Mouse (Mus musculus) heart, embryonic 14.5 days (tissue): ENCODE data around the gene Cntn1. TPM values are rescaled to one million over a fixed set of nuclear protein-coding genes. Genes with fewer than 3 reads are reported as not detected.

Experiments used
- ATAC-seq: fragments of 200-750 bp; cut with Nextera tagmentation; 2 replicates; pipeline ENCODE4 v1.8.0; 2017; ENCODE audit warnings: low read depth, moderate TSS enrichment; ENCODE audit not compliant: insufficient number of reproducible peaks, insufficient read depth, low FRiP score
- H3K27ac ChIP-seq, 2 experiments: fragments of 200-500 bp in 1 of 2; fragments of 300-500 bp in 1 of 2; sonication (generic) in 1 of 2; replicated peaks in 1 of 2; 2 replicates each; pipeline ENCODE4 v1.5.1; 2012 to 2014; ENCODE audit warnings: low read depth in 2 of 2, low read length in 2 of 2, control low read depth in 1 of 2, mild to moderate bottlenecking in 1 of 2, mixed read lengths in 1 of 2; ENCODE audit not compliant: control insufficient read depth in 1 of 2, insufficient read depth in 1 of 2
- H3K27me3 ChIP-seq: fragments of 300-500 bp; sonication (generic); 2 replicates; pipeline ENCODE4 v1.6.1; 2014; ENCODE audit warnings: mild to moderate bottlenecking, low read length, control low read depth; ENCODE audit not compliant: control insufficient read depth, insufficient read depth
- H3K36me3 ChIP-seq: fragments of 300-500 bp; sonication (generic); 2 replicates; pipeline ENCODE4 v1.6.1; 2014; ENCODE audit warnings: mild to moderate bottlenecking, control low read depth, low read length, mixed read lengths; ENCODE audit not compliant: control insufficient read depth, insufficient read depth
- H3K4me1 ChIP-seq, 2 experiments: fragments of 200-500 bp in 1 of 2; fragments of 300-500 bp in 1 of 2; sonication (generic) in 1 of 2; 2 replicates each; pipeline ENCODE4 v1.6.1; 2012 to 2014; ENCODE audit warnings: low read length in 2 of 2, control low read depth in 1 of 2, mixed read lengths in 1 of 2; ENCODE audit not compliant: control insufficient read depth in 2 of 2, insufficient read depth in 2 of 2
- H3K4me2 ChIP-seq: fragments of 300-500 bp; sonication (generic); 2 replicates; pipeline ENCODE4 v1.6.1; 2014; ENCODE audit warnings: mild to moderate bottlenecking, low read length
- H3K4me3 ChIP-seq, 2 experiments: fragments of 200-500 bp in 1 of 2; fragments of 300-500 bp in 1 of 2; sonication (generic) in 1 of 2; 2 replicates each; pipeline ENCODE4 v1.5.1; 2012 to 2014; ENCODE audit warnings: low read length in 2 of 2, mild to moderate bottlenecking in 2 of 2, control low read depth in 1 of 2, low read depth in 1 of 2, moderate library complexity in 1 of 2; ENCODE audit not compliant: control insufficient read depth in 1 of 2, insufficient read depth in 1 of 2
- H3K9ac ChIP-seq: fragments of 300-500 bp; sonication (generic); 2 replicates; pipeline ENCODE4 v1.6.1; 2014; ENCODE audit warnings: mild to moderate bottlenecking, low read length
- H3K9me3 ChIP-seq: fragments of 300-500 bp; sonication (generic); 2 replicates; pipeline ENCODE4 v1.6.1; 2016; ENCODE audit warnings: low read length, control low read depth; ENCODE audit not compliant: control insufficient read depth
- WGBS: fragments of 180-500 bp; shearing (Covaris S2); extraction: QIAGEN DNeasy Blood & Tissue Kit; methylation state at CpG from one replicate; pipeline ENCODE4 v1.1.7; 2014; 5-methylcytosine and 5-hydroxymethylcytosine counted together
- polyA plus RNA-seq: library from polyadenylated mRNA; unstranded; fragments of >200 nt; fragmentation: Nextera tagmentation; extraction: Ambion mirVana; gene quantifications from 2 replicates; pipeline ENCODE4 v1.2.1, GENCODE M21; 2014

Gene Cntn1
- polyA plus RNA-seq, 1 experiment from 2014 or later = 0.39 TPM

- Histone ChIP-seq H3K36me3 (no peaks in the 10 kb centered on the region), H3K9me3 (no peaks in the 10 kb centered on the region), H3K4me1 (no peaks in the 10 kb centered on the region), H3K4me3 (no peak overlapping the region), H3K27me3 (no peaks in the 10 kb centered on the region), H3K4me2 (no peak overlapping the region), H3K27ac (no peak overlapping the region), H3K9ac (no peak overlapping the region)
- WGBS = 68% methylated on average over 9 of the region's 9 CpGs
- ATAC-seq = no peak
Measured at GRCm38 (mm10) chr15:92134254-92134653, 83.3 kb downstream of the Cntn1 start.

- Histone ChIP-seq H3K9ac (no peak overlapping the region), H3K9me3 (no peaks in the 10 kb centered on the region), H3K4me2 (no peak overlapping the region), H3K4me3 (no peak overlapping the region), H3K27ac (no peak overlapping the region), H3K4me1 (no peaks in the 10 kb centered on the region), H3K27me3 (no peaks in the 10 kb centered on the region), H3K36me3 (no peaks in the 10 kb centered on the region)
- no peak for ATAC-seq
- 83% methylated on average over 6 of the region's 6 CpGs for WGBS
Measured at GRCm38 (mm10) chr15:92137026-92137425, 86.1 kb downstream of the Cntn1 start.

DNA sequence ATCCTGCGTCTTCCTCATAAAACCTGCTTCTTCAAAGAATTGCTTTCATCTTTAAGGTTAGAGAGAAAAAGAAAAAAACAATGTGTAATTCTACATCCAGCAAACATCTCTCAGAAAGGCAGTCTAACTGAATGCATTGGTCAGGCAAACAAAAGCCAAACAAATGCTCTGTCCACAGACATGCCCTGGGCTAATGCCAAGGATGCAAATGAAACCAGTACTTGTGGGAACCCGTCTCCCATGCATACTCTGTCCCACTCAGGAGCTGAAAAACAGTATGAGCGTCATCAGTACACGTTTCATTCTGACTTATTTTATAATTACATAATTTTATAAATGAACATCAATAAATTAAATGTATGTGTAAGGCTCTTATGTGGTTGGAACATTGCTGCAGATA is 91.0 kb downstream of the Cntn1 start:
- no peak overlapping the region for H3K4me2 ChIP-seq
- no peaks in the 10 kb centered on the region for H3K36me3 ChIP-seq
- no peak overlapping the region for H3K4me3 ChIP-seq
- no peak overlapping the region for H3K9ac ChIP-seq
- no peaks in the 10 kb centered on the region for H3K4me1 ChIP-seq
- 72% methylated on average over 4 of the region's 4 CpGs for WGBS
- no peak overlapping the region for H3K27ac ChIP-seq
- H3K27me3 ChIP-seq = no peaks in the 10 kb centered on the region
- no peak for ATAC-seq
- no peaks in the 10 kb centered on the region for H3K9me3 ChIP-seq

DNA sequence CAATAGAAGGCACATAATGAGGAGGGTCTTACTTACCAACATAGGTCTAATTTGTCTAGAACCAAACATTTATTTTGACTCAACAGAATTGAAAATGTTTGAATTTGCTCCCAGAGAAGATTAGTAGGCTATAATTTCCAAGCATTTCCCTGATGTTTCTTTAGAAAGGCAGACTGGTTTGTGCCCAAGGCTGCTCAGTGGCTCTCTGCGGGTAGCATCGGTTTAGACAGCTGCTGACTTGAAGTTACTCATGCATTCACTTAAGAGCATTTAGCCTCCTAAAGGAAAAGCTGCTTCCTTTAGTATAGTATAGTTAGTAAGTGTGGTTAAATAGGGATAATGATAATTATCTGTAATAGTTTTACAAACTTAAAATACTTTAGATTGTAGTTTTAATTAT is 104.0 kb downstream of the Cntn1 start:
- no peaks in the 10 kb centered on the region for H3K4me1 ChIP-seq
- H3K27me3 ChIP-seq = no peaks in the 10 kb centered on the region
- H3K9me3 ChIP-seq = no peaks in the 10 kb centered on the region
- no peaks in the 10 kb centered on the region for H3K36me3 ChIP-seq
- no peak overlapping the region for H3K4me3 ChIP-seq
- ATAC-seq = no peak
- H3K9ac ChIP-seq = no peak overlapping the region
- 82% methylated on average over 2 of the region's 2 CpGs for WGBS
- H3K27ac ChIP-seq = no peak overlapping the region
- no peak overlapping the region for H3K4me2 ChIP-seq

DNA sequence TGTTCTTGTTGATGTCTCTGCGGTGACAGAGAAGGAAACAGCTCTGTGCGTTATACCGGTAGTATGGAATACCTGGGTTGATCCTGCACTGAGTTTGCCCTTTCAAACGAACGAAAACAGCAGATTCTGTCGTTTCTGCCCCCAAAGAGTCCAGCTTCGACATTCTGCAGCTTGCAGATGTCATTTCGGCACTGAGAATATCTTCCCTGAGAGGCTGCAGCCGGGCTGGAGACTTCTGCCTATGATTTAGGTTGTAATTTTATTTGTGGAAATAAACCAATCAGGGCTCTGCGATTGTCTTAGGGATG is 109.8 kb downstream of the Cntn1 start:
- 71% methylated on average over 10 of the region's 10 CpGs for WGBS
- Histone ChIP-seq H3K27ac (no peak overlapping the region), H3K9ac (no peak overlapping the region), H3K4me3 (no peak overlapping the region), H3K27me3 (0 out of 2 replicates have a peak, but pooled peaks cover 4% of the 10 kb centered on the region), H3K4me1 (no peaks in the 10 kb centered on the region), H3K9me3 (no peaks in the 10 kb centered on the region), H3K36me3 (no peaks in the 10 kb centered on the region), H3K4me2 (no peak overlapping the region)
- ATAC-seq = no peak

DNA sequence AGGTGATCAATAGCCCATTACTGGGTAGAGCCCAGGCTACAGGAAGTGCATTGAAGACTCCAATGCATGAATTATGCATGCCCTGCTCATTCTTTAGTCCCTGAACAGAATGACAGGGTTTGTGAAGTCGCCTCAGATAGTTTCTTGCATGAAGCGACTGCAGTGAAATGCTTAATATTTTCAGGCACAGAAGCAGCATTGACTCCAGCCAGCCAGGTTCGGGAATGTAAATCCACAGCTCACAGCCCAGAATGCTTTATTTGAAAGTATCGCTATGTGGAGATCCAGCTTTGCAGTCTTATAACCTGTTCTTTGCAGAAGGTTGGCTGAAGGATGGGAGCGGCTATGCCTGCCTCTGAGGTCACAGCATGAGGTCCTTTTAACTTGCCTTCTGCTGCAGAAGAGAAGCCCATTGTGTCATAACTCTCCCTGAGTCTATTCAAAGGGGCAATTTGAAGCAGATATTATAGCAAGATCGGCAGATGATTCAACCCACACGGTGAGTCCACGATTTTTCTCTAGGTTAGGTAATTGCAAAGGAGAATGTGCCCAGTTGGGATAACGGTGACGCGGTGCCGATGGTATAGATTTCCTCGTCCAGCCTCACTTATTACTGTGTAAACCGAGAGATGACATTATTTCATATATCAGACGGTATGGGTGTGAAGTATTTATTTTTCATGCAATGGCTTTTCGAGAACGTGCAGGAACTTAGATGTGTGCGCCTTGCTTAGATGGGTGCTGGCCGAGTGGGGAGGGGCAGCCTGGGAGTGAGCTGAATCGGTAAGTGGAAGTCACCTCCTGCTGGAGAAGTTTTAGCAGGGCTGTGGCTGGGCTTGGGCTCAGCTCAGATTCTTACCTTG is 110.4 kb downstream of the Cntn1 start:
- no peak overlapping the region for H3K4me2 ChIP-seq
- H3K9ac ChIP-seq = no peak overlapping the region
- no peaks in the 10 kb centered on the region for H3K9me3 ChIP-seq
- H3K36me3 ChIP-seq = no peaks in the 10 kb centered on the region
- WGBS = 45% methylated on average over 20 of the region's 20 CpGs
- no peak overlapping the region for H3K27ac ChIP-seq
- no peak for ATAC-seq
- no peak overlapping the region for H3K4me3 ChIP-seq
- 0 out of 2 replicates have a peak, but pooled peaks cover 4% of the 10 kb centered on the region for H3K27me3 ChIP-seq
- no peaks in the 10 kb centered on the region for H3K4me1 ChIP-seq

GRCm38 (mm10) chr15:92162835-92163234 is 111.9 kb downstream of the Cntn1 start:
- H3K9me3 ChIP-seq = no peaks in the 10 kb centered on the region
- WGBS = 60% methylated on average over 4 of the region's 4 CpGs
- no peak overlapping the region for H3K9ac ChIP-seq
- no peak overlapping the region for H3K4me3 ChIP-seq
- no peak for ATAC-seq
- H3K4me1 ChIP-seq = no peaks in the 10 kb centered on the region
- H3K27me3 ChIP-seq = 0 out of 2 replicates have a peak, but pooled peaks cover 4% of the 10 kb centered on the region
- H3K36me3 ChIP-seq = no peaks in the 10 kb centered on the region
- H3K27ac ChIP-seq = no peak overlapping the region
- no peak overlapping the region for H3K4me2 ChIP-seq

- Histone ChIP-seq H3K4me2 (no peak overlapping the region), H3K9ac (no peak overlapping the region), H3K9me3 (no peaks in the 10 kb centered on the region), H3K27ac (no peak overlapping the region), H3K27me3 (0 out of 2 replicates have a peak, but pooled peaks cover 4% of the 10 kb centered on the region), H3K4me1 (no peaks in the 10 kb centered on the region), H3K4me3 (no peak overlapping the region), H3K36me3 (no peaks in the 10 kb centered on the region)
- 72% methylated on average over 3 of the region's 3 CpGs for WGBS
- ATAC-seq = no peak
Measured at GRCm38 (mm10) chr15:92164127-92164526, 113.2 kb downstream of the Cntn1 start.
